Comparison of ENCODE assay signal across 8 mouse cellular contexts in genomic region chr17:32348406-32348805, GRCm38 (mm10). TPM values are rescaled to one million over a fixed set of nuclear protein-coding genes. Genes with fewer than 3 reads are reported as not detected.
DNase-seq lines count a peak whose midpoint lies in the region; ATAC-seq lines count a peak whose summit lies in the region.

No protein-coding gene starts in this region.

- peaks cover 29% of the 10 kb centered on the region for H3K36me3 ChIP-seq in erythroblast, embryonic 14.5 days (ENCODE audit: control insufficient read depth)
- H3K36me3 ChIP-seq in kidney, embryonic 16.5 days (ENCODE audit: insufficient read depth, low read length): peaks cover 9% of the 10 kb centered on the region
- no peaks in the 10 kb centered on the region for H3K36me3 ChIP-seq in forebrain, embryonic 16.5 days (ENCODE audit: control insufficient read depth, insufficient read depth)
- H3K36me3 ChIP-seq in liver, embryonic 16.5 days (ENCODE audit: control insufficient read depth, insufficient read depth): peaks cover 2% of the 10 kb centered on the region

- peak overlapping the region; percentile 61; the same call in 1 of the 2 replicates for H3K4me2 ChIP-seq in kidney, embryonic 16.5 days (replicated peaks; ENCODE audit: low read depth, low read length)
- H3K4me2 ChIP-seq in forebrain, embryonic 16.5 days (ENCODE audit: low read length): peak overlapping the region; percentile 90; the same call in 1 of the 2 replicates
- peak overlapping the region; percentile 80 for H3K4me2 ChIP-seq in liver, embryonic 16.5 days (ENCODE audit: low read depth, low read length)

- H3K9me3 ChIP-seq in erythroblast, embryonic 14.5 days (ENCODE audit: control insufficient read depth, low read length): no peaks in the 10 kb centered on the region
- no peaks in the 10 kb centered on the region for H3K9me3 ChIP-seq in kidney, embryonic 16.5 days (ENCODE audit: low read length)
- no peaks in the 10 kb centered on the region for H3K9me3 ChIP-seq in forebrain, embryonic 16.5 days (ENCODE audit: control insufficient read depth, low read length)
- no peaks in the 10 kb centered on the region for H3K9me3 ChIP-seq in liver, embryonic 16.5 days (replicated peaks; ENCODE audit: control insufficient read depth, low read length)

- no peak for DNase-seq in kidney, postnatal 4 days
- no peak for DNase-seq in ovary, postnatal 10 days (ENCODE audit: low spot score)
- DNase-seq in thymus, postnatal 14 days: no peak

- H3K4me1 ChIP-seq in erythroblast, embryonic 14.5 days (ENCODE audit: control insufficient read depth): peaks cover 48% of the 10 kb centered on the region
- peaks cover 16% of the 10 kb centered on the region for H3K4me1 ChIP-seq in kidney, embryonic 16.5 days (ENCODE audit: insufficient read depth, low read length)
- H3K4me1 ChIP-seq in forebrain, embryonic 16.5 days (replicated peaks; ENCODE audit: control insufficient read depth, insufficient read depth, low read length): peaks cover 24% of the 10 kb centered on the region
- peaks cover 25% of the 10 kb centered on the region for H3K4me1 ChIP-seq in liver, embryonic 16.5 days (ENCODE audit: control insufficient read depth, low read depth, low read length)

- WGBS in kidney, embryonic 16.5 days: 85% methylated on average over 2 of the region's 2 CpGs
- 93% methylated on average over 2 of the region's 2 CpGs for WGBS in forebrain, embryonic 16.5 days
- 81% methylated on average over 2 of the region's 2 CpGs for WGBS in liver, embryonic 16.5 days (ENCODE audit: insufficient replicate concordance)

- no peak overlapping the region for H3K27ac ChIP-seq in kidney, embryonic 16.5 days (ENCODE audit: low read length)
- no peak overlapping the region for H3K27ac ChIP-seq in forebrain, embryonic 16.5 days (ENCODE audit: low read length)
- H3K27ac ChIP-seq in liver, embryonic 16.5 days (ENCODE audit: low read length): no peak overlapping the region

- no peaks in the 10 kb centered on the region for H3K27me3 ChIP-seq in erythroblast, embryonic 14.5 days (ENCODE audit: control insufficient read depth)
- H3K27me3 ChIP-seq in kidney, embryonic 16.5 days (ENCODE audit: insufficient read depth, low read length): no peaks in the 10 kb centered on the region
- no peaks in the 10 kb centered on the region for H3K27me3 ChIP-seq in forebrain, embryonic 16.5 days (replicated peaks; ENCODE audit: control insufficient read depth, insufficient read depth, low read length)
- H3K27me3 ChIP-seq in liver, embryonic 16.5 days (ENCODE audit: control insufficient read depth, insufficient read depth, low read depth, low read length): no peaks in the 10 kb centered on the region

- peak overlapping the region; percentile 90 for H3K4me3 ChIP-seq in erythroblast, embryonic 14.5 days (replicated peaks)
- no peak overlapping the region for H3K4me3 ChIP-seq in kidney, embryonic 16.5 days (ENCODE audit: low read length)
- no peak overlapping the region for H3K4me3 ChIP-seq in forebrain, embryonic 16.5 days (replicated peaks; ENCODE audit: low read length)
- H3K4me3 ChIP-seq in liver, embryonic 16.5 days (ENCODE audit: low read depth, low read length): peak overlapping the region; percentile 68

- no peak overlapping the region for H3K9ac ChIP-seq in kidney, embryonic 16.5 days (replicated peaks; ENCODE audit: low read length)
- no peak overlapping the region for H3K9ac ChIP-seq in forebrain, embryonic 16.5 days (replicated peaks; ENCODE audit: low read depth, low read length)
- H3K9ac ChIP-seq in liver, embryonic 16.5 days (ENCODE audit: low read depth, low read length): no peak overlapping the region; the same call in 1 of the 2 replicates

- ATAC-seq in erythroblast, adult 5-6 weeks (replicated peaks; ENCODE audit: low FRiP score, poor library complexity, severe bottlenecking): no peak
- ATAC-seq in kidney, embryonic 16.5 days (ENCODE audit: low FRiP score, low TSS enrichment): no peak
- no peak for ATAC-seq in forebrain, embryonic 16.5 days
- no peak for ATAC-seq in liver, embryonic 16.5 days (ENCODE audit: low read depth)

RNA-seq across cellular contexts. Expression of gene Akap8l, which starts 2.0 kb away (rescaled TPM):
- polyA plus RNA-seq in erythroblast, embryonic 14.5 days (2012): 23.1 and 23.2 TPM in 2 replicates
- 64.6 and 80.7 TPM in 2 replicates for total RNA-seq in erythroblast, adult 5-6 weeks (2015; ENCODE audit: low replicate concordance)
- 104 and 150 TPM in 2 replicates for total RNA-seq in erythroblast, adult 5-6 weeks (2017; ENCODE audit: low replicate concordance)
- 124 and 130 TPM in 2 replicates for polyA plus RNA-seq in kidney, embryonic 16.5 days (2015; fragmentation: Nextera tagmentation; extraction: Ambion mirVana)
- 132 and 164 TPM in 2 replicates for polyA plus RNA-seq in forebrain, embryonic 16.5 days (2015; fragmentation: Nextera tagmentation; extraction: Ambion mirVana)
- polyA plus RNA-seq in liver, embryonic 16.5 days (2015; fragmentation: Nextera tagmentation; extraction: Ambion mirVana): 37.9 and 42.2 TPM in 2 replicates

RNA-seq across cellular contexts. Expression of gene Akap8, which starts 27.4 kb away (rescaled TPM):
- polyA plus RNA-seq in erythroblast, embryonic 14.5 days (2012): 11.5 and 13.2 TPM in 2 replicates
- total RNA-seq in erythroblast, adult 5-6 weeks (2015; ENCODE audit: low replicate concordance): 13.1 and 25.3 TPM in 2 replicates
- total RNA-seq in erythroblast, adult 5-6 weeks (2017; ENCODE audit: low replicate concordance): 31.6 and 51.6 TPM in 2 replicates
- polyA plus RNA-seq in kidney, embryonic 16.5 days (2015; fragmentation: Nextera tagmentation; extraction: Ambion mirVana): 112 and 126 TPM in 2 replicates
- polyA plus RNA-seq in forebrain, embryonic 16.5 days (2015; fragmentation: Nextera tagmentation; extraction: Ambion mirVana): 112 and 123 TPM in 2 replicates
- 29.7 and 31.2 TPM in 2 replicates for polyA plus RNA-seq in liver, embryonic 16.5 days (2015; fragmentation: Nextera tagmentation; extraction: Ambion mirVana)

RNA-seq across cellular contexts. Expression of gene Wiz, which starts 40.8 kb away (rescaled TPM):
- 2.2 and 2.5 TPM in 2 replicates for polyA plus RNA-seq in erythroblast, embryonic 14.5 days (2012)
- total RNA-seq in erythroblast, adult 5-6 weeks (2015; ENCODE audit: low replicate concordance): 9.2 and 11.9 TPM in 2 replicates
- 0.77 and 3.5 TPM in 2 replicates for total RNA-seq in erythroblast, adult 5-6 weeks (2017; ENCODE audit: low replicate concordance)
- 22.0 and 23.8 TPM in 2 replicates for polyA plus RNA-seq in kidney, embryonic 16.5 days (2015; fragmentation: Nextera tagmentation; extraction: Ambion mirVana)
- 35.7 and 39.1 TPM in 2 replicates for polyA plus RNA-seq in forebrain, embryonic 16.5 days (2015; fragmentation: Nextera tagmentation; extraction: Ambion mirVana)
- polyA plus RNA-seq in liver, embryonic 16.5 days (2015; fragmentation: Nextera tagmentation; extraction: Ambion mirVana): 4.8 and 5.8 TPM in 2 replicates

RNA-seq across cellular contexts. Expression of gene Rasal3, which starts 55.0 kb away (rescaled TPM):
- polyA plus RNA-seq in erythroblast, embryonic 14.5 days (2012): 0.17 and 0.24 TPM in 2 replicates
- 5.0 and 9.2 TPM in 2 replicates for total RNA-seq in erythroblast, adult 5-6 weeks (2015; ENCODE audit: low replicate concordance)
- total RNA-seq in erythroblast, adult 5-6 weeks (2017; ENCODE audit: low replicate concordance): 4.6 and 5.2 TPM in 2 replicates
- polyA plus RNA-seq in kidney, embryonic 16.5 days (2015; fragmentation: Nextera tagmentation; extraction: Ambion mirVana): 0.63 and 0.97 TPM in 2 replicates
- 0.57 and 0.73 TPM in 2 replicates for polyA plus RNA-seq in forebrain, embryonic 16.5 days (2015; fragmentation: Nextera tagmentation; extraction: Ambion mirVana)
- 2.6 and 2.9 TPM in 2 replicates for polyA plus RNA-seq in liver, embryonic 16.5 days (2015; fragmentation: Nextera tagmentation; extraction: Ambion mirVana)

Comparison
In these comparisons a context has a peak if more than half of its experiments do, and no peak if none do; other contexts are left out.
1. H3K4me3 ChIP-seq: peak in erythroblast, embryonic 14.5 days (single experiment) and liver, embryonic 16.5 days (single experiment); none in kidney, embryonic 16.5 days (single experiment) and forebrain, embryonic 16.5 days (single experiment).
2. Peak in every context shown above with its lines, with median percentiles within 50 percentile points of each other: H3K4me2 ChIP-seq.